Mouse (Mus musculus): ENCODE data around the gene Itgal.
"Not testable (repeated sequence)": the region's sequence is repeated elsewhere in the genome, so short reads cannot be mapped to it uniquely, and the experiment has no call there.

The Itgal gene

GRCm38 (mm10) chr7:127343351-127344019 lies 47.4 kb downstream of the Itgal start:
- DNase-seq = no peak

- DNase-seq = no peak
These were observed 48.3 kb downstream of the Itgal start for GRCm38 (mm10) chr7:127344371-127344770.

GRCm38 (mm10) chr7:127345092-127345491 lies 49.0 kb downstream of the Itgal start:
- peak; percentile 75 for DNase-seq

- peak; percentile 94 for DNase-seq
These were observed 49.7 kb downstream of the Itgal start, which contains the start of gene Zfp768 for GRCm38 (mm10) chr7:127345512-127346325. Gene Zfp768 (minus strand): TSS chr7:127345589.

GRCm38 (mm10) chr7:127346676-127347075 lies 50.6 kb downstream of the Itgal start:
- no peak for DNase-seq

- no peak for DNase-seq
These were observed 55.4 kb downstream of the Itgal start for GRCm38 (mm10) chr7:127351230-127352004.

- DNase-seq = no peak
These were observed 59.7 kb downstream of the Itgal start for GRCm38 (mm10) chr7:127355796-127356195.

- DNase-seq = no peak
These were observed 61.8 kb downstream of the Itgal start for GRCm38 (mm10) chr7:127357871-127358270.

GRCm38 (mm10) chr7:127358472-127358871 lies 62.4 kb downstream of the Itgal start:
- no peak for DNase-seq

GRCm38 (mm10) chr7:127360265-127360664 lies 64.2 kb downstream of the Itgal start:
- no peak for DNase-seq

GRCm38 (mm10) chr7:127361449-127361848 lies 65.4 kb downstream of the Itgal start:
- DNase-seq = peak; percentile 53

GRCm38 (mm10) chr7:127362418-127362817 lies 66.4 kb downstream of the Itgal start:
- peak; percentile 81 for DNase-seq

- peak; percentile 77 for DNase-seq
These were observed 67.4 kb downstream of the Itgal start for GRCm38 (mm10) chr7:127363475-127363921.

GRCm38 (mm10) chr7:127364166-127364565 lies 68.1 kb downstream of the Itgal start:
- DNase-seq = peak; percentile 78

- no peak for DNase-seq
These were observed 70.2 kb downstream of the Itgal start for GRCm38 (mm10) chr7:127366249-127366648.

- no peak for DNase-seq
These were observed 75.2 kb downstream of the Itgal start for GRCm38 (mm10) chr7:127371213-127371612.

- not testable (repeated sequence) for DNase-seq
These were observed 75.8 kb downstream of the Itgal start for GRCm38 (mm10) chr7:127371870-127372269.

- DNase-seq = peak; percentile 98
These were observed 79.5 kb downstream of the Itgal start, which contains the start of gene Zfp747 for GRCm38 (mm10) chr7:127375271-127376245. Gene Zfp747 (minus strand): TSS chr7:127376050.

GRCm38 (mm10) chr7:127378310-127378921 lies 82.4 kb downstream of the Itgal start:
- no peak for DNase-seq
